ENCODE assay signal across 30 mouse cellular contexts in genomic region chr10:116883531-116883930, GRCm38 (mm10). TPM values are rescaled to one million over a fixed set of nuclear protein-coding genes. Genes with fewer than 3 reads are reported as not detected.
DNase-seq lines count a peak whose midpoint lies in the region; ATAC-seq and TF ChIP-seq lines count a peak whose summit lies in the region.
"Had no signal": no experiment of that assay in that cellular context is flagged by ENCODE, and none has a peak within 500 bp of the region (broad histone marks: within the 10 kb centered on the region; RNA-seq: fewer than 3 reads in every experiment).

No protein-coding gene starts in this region.

- H3K36me3 ChIP-seq in heart, adult 2 months (ENCODE audit: control insufficient read depth, insufficient read depth, low read length) = no peaks in the 10 kb centered on the region
- no peaks in the 10 kb centered on the region for H3K36me3 ChIP-seq in lung, embryonic 14.5 days (ENCODE audit: insufficient read depth)
- H3K36me3 ChIP-seq: embryonic facial prominence, embryonic 12.5 days; forebrain, embryonic 12.5 days; heart, embryonic 15.5 days; hindbrain, embryonic 15.5 days; limb, embryonic 13.5 days; liver, embryonic 13.5 days; lung, embryonic 15.5 days had no signal

- 70% methylated on average over 5 of the region's 5 CpGs for WGBS in heart, adult 2 months
- WGBS in lung, embryonic 14.5 days = 49% methylated on average over 5 of the region's 5 CpGs

- no peaks in the 10 kb centered on the region for H3K79me2 ChIP-seq in heart, adult 2 months (replicated peaks; ENCODE audit: control insufficient read depth, insufficient read depth, low read length)

- no peak overlapping the region for H3K27ac ChIP-seq in heart, adult 2 months
- no peak overlapping the region for H3K27ac ChIP-seq in lung, embryonic 14.5 days (ENCODE audit: low read depth)
- H3K27ac ChIP-seq: embryonic facial prominence, embryonic 12.5 days; forebrain, embryonic 12.5 days; heart, embryonic 15.5 days; hindbrain, embryonic 15.5 days; limb, embryonic 13.5 days; liver, embryonic 13.5 days; lung, embryonic 15.5 days had no signal

- H3K4me3 ChIP-seq in heart, adult 2 months = no peak overlapping the region
- no peak overlapping the region for H3K4me3 ChIP-seq in lung, embryonic 14.5 days (ENCODE audit: low read depth, low read length)
- H3K4me3 ChIP-seq: embryonic facial prominence, embryonic 12.5 days; erythroblast, embryonic 14.5 days; forebrain, embryonic 12.5 days; heart, embryonic 15.5 days; hindbrain, embryonic 15.5 days; limb, embryonic 13.5 days; liver, embryonic 13.5 days; lung, embryonic 15.5 days; megakaryocyte, embryonic 14.5 days had no signal

- TF ChIP-seq CTCF in heart, adult 2 months (IDR thresholded peaks at IDR 0.05) = peak; percentile 38
- 0 out of 2 replicates have a peak, but pooled peaks have one; percentile 17 for TF ChIP-seq CTCF in lung, embryonic 14.5 days (IDR thresholded peaks at IDR 0.05; ENCODE audit: low read depth)

- H3K4me1 ChIP-seq in heart, adult 2 months (ENCODE audit: control insufficient read depth, insufficient read depth, low read length) = no peaks in the 10 kb centered on the region
- no peaks in the 10 kb centered on the region for H3K4me1 ChIP-seq in lung, embryonic 14.5 days (ENCODE audit: insufficient read depth)
- H3K4me1 ChIP-seq: embryonic facial prominence, embryonic 12.5 days; forebrain, embryonic 12.5 days; heart, embryonic 15.5 days; hindbrain, embryonic 15.5 days; limb, embryonic 13.5 days; liver, embryonic 13.5 days; lung, embryonic 15.5 days; megakaryocyte, embryonic 14.5 days had no signal

- intact Hi-C loops in heart, adult 2 months (cut with DNase I) = no loop called here
- intact Hi-C loops in heart, postnatal 14 days (cut with DNase I) = no loop called here

- TF ChIP-seq POLR2A in heart, adult 2 months (IDR thresholded peaks at IDR 0.05; ENCODE audit: insufficient read depth, low read depth, low read length) = no peak

- no peak for TF ChIP-seq EP300 in heart, adult 2 months (IDR thresholded peaks at IDR 0.05; ENCODE audit: insufficient read depth, low read depth, low read length)

- no peak overlapping the region for H3K9ac ChIP-seq in heart, adult 2 months (ENCODE audit: low read depth, low read length)
- H3K9ac ChIP-seq in lung, embryonic 14.5 days = no peak overlapping the region
- H3K9ac ChIP-seq: embryonic facial prominence, embryonic 12.5 days; forebrain, embryonic 12.5 days; heart, embryonic 15.5 days; hindbrain, embryonic 15.5 days; limb, embryonic 13.5 days; liver, embryonic 13.5 days; lung, embryonic 15.5 days had no signal

- H3K27me3 ChIP-seq in heart, adult 2 months (ENCODE audit: control insufficient read depth, insufficient read depth, low read length) = no peaks in the 10 kb centered on the region
- no peaks in the 10 kb centered on the region for H3K27me3 ChIP-seq in lung, embryonic 14.5 days (ENCODE audit: insufficient read depth, low read length)
- H3K27me3 ChIP-seq: embryonic facial prominence, embryonic 12.5 days; forebrain, embryonic 12.5 days; heart, embryonic 15.5 days; hindbrain, embryonic 15.5 days; limb, embryonic 13.5 days; liver, embryonic 13.5 days; lung, embryonic 15.5 days; megakaryocyte, embryonic 14.5 days had no signal

- ATAC-seq in lung, embryonic 14.5 days (ENCODE audit: insufficient read depth) = no peak
- ATAC-seq: midbrain, embryonic 16.5 days had no signal

- no peaks in the 10 kb centered on the region for H3K9me3 ChIP-seq in lung, embryonic 14.5 days (ENCODE audit: low read depth, low read length)
- H3K9me3 ChIP-seq: embryonic facial prominence, embryonic 12.5 days; forebrain, embryonic 12.5 days; heart, embryonic 15.5 days; hindbrain, embryonic 15.5 days; limb, embryonic 13.5 days; liver, embryonic 13.5 days; lung, embryonic 15.5 days had no signal

- H3K4me2 ChIP-seq in lung, embryonic 14.5 days = no peak overlapping the region
- H3K4me2 ChIP-seq: embryonic facial prominence, embryonic 12.5 days; forebrain, embryonic 12.5 days; heart, embryonic 15.5 days; hindbrain, embryonic 15.5 days; limb, embryonic 13.5 days; liver, embryonic 13.5 days; lung, embryonic 15.5 days had no signal

- DNase-seq in heart, adult 2 months = no peak
- DNase-seq in heart, postnatal 14 days = no peak
- DNase-seq in lung, embryonic 14.5 days = peak; percentile 23
- DNase-seq in lung, postnatal 4 days = no peak
- DNase-seq in A20 (ENCODE audit: low read depth, low spot score) (peak; percentile 10), NIH3T3 (ENCODE audit: low read depth) (peak; percentile 19), adipocyte (ENCODE audit: low spot score) (no peak)
- no peak for DNase-seq in kidney, adult 18-20 months
- DNase-seq: adrenal gland, adult 8-10 months; B cell, adult 2 months; cerebellum, adult 11-12 months; cerebellum, postnatal 14 days; heart, postnatal 4 days; kidney, adult 11 months; kidney, postnatal 14 days; layer of hippocampus, postnatal 36 days; liver, embryonic 13.5 days; right cerebral cortex, adult 18-20 months; right cerebral cortex, postnatal 4 days; thymus, adult 2 months; thymus, postnatal 4 days had no signal

RNA-seq across cellular contexts. Expression of gene Myrfl, which starts 13.2 kb away (rescaled TPM):
- 1 to 10 TPM; 1.4 to 1.6 TPM for total RNA-seq in heart, adult 2 months (2021)
- 0.31 and 0.76 TPM in 2 replicates for polyA plus RNA-seq in heart, adult 2 months (2012; rRNA removed)
- under 1 TPM; 0.72 to 0.76 TPM for total RNA-seq in heart, postnatal 14 days (2021)
- 0.09 TPM in 1 of 2 replicates, not detected in the other for polyA plus RNA-seq in lung, embryonic 14.5 days (2014; fragmentation: Nextera tagmentation; extraction: Ambion mirVana)
- polyA plus RNA-seq: erythroblast, embryonic 14.5 days; liver, embryonic 13.5 days had no signal

Comparison
In these comparisons a context has a peak if more than half of its experiments do, and no peak if none do; other contexts are left out.
1. DNase-seq: peak in lung, embryonic 14.5 days (single experiment), A20 (single experiment) and NIH3T3 (single experiment); none in heart, adult 2 months (0 of 2), heart, postnatal 14 days (0 of 2), lung, postnatal 4 days (0 of 2), adipocyte (single experiment) and kidney, adult 18-20 months (single experiment).